Mouse (Mus musculus): Measurements from ENCODE around the gene Ndufb4.
A peak's percentile ranks its signal among the peaks of the same experiment; 100 is the strongest.
"Not testable (repeated sequence)": the region's sequence is repeated elsewhere in the genome, so short reads cannot be mapped to it uniquely, and the experiment has no call there.

Ndufb4 gene

GRCm38 (mm10) chr16:37653731-37654657, at the start of gene Ndufb4:
Ndufb4 (minus strand) TSS chr16:37654453.
- peak; percentile 94 to 97 for DNase-seq

GRCm38 (mm10) chr16:37703884-37704283, 49.6 kb upstream of the Ndufb4 start:
- DNase-seq = no peak

GRCm38 (mm10) chr16:37700071-37700470, 45.8 kb upstream of the Ndufb4 start:
- not testable (repeated sequence) for DNase-seq

- no peak for DNase-seq
Observed at GRCm38 (mm10) chr16:37698767-37699166, 44.5 kb upstream of the Ndufb4 start.

GRCm38 (mm10) chr16:37697271-37697670, 43.0 kb upstream of the Ndufb4 start:
- DNase-seq = no peak

- no peak for DNase-seq
Observed at GRCm38 (mm10) chr16:37690932-37691730, 36.9 kb upstream of the Ndufb4 start.

GRCm38 (mm10) chr16:37690465-37690864, 36.2 kb upstream of the Ndufb4 start:
- no peak for DNase-seq

- no peak for DNase-seq
Observed at GRCm38 (mm10) chr16:37689934-37690333, 35.7 kb upstream of the Ndufb4 start.

- peak in 1 of 2 experiments; percentile 33 for DNase-seq
Observed at GRCm38 (mm10) chr16:37689251-37689926, 35.1 kb upstream of the Ndufb4 start.

- DNase-seq = peak; percentile 22 to 24
Observed at GRCm38 (mm10) chr16:37688181-37688580, 33.9 kb upstream of the Ndufb4 start.

- no peak for DNase-seq
Observed at GRCm38 (mm10) chr16:37687301-37687980, 33.2 kb upstream of the Ndufb4 start.

- no peak for DNase-seq
Observed at GRCm38 (mm10) chr16:37686834-37687233, 32.6 kb upstream of the Ndufb4 start.

- DNase-seq = no peak
Observed at GRCm38 (mm10) chr16:37685946-37686600, 31.8 kb upstream of the Ndufb4 start.

GRCm38 (mm10) chr16:37684634-37685441, 30.6 kb upstream of the Ndufb4 start:
- DNase-seq = peak; percentile 62 to 69

- no peak for DNase-seq
Observed at GRCm38 (mm10) chr16:37684259-37684633, 30.0 kb upstream of the Ndufb4 start.

GRCm38 (mm10) chr16:37683154-37684130, 29.2 kb upstream of the Ndufb4 start:
- DNase-seq = no peak

GRCm38 (mm10) chr16:37682309-37682975, 28.2 kb upstream of the Ndufb4 start:
- peak; percentile 49 to 60 for DNase-seq

- no peak for DNase-seq
Observed at GRCm38 (mm10) chr16:37680831-37681230, 26.6 kb upstream of the Ndufb4 start.

GRCm38 (mm10) chr16:37680216-37680615, 26.0 kb upstream of the Ndufb4 start:
- DNase-seq = no peak
